Mouse (Mus musculus) embryonic facial prominence, embryonic 10.5 days (tissue): ENCODE data around the gene Vac14. TPM values are rescaled to one million over a fixed set of nuclear protein-coding genes. Genes with fewer than 3 reads are reported as not detected.

ENCODE experiments used
- DNase-seq: peaks from one replicate; pipeline ENCODE4 v3.0.0-alpha.2; 2017; ENCODE audit warnings: low spot score
- H3K27ac ChIP-seq: fragments of 300-500 bp; sonication (generic); replicated peaks from 2 replicates; pipeline ENCODE4 v1.5.1; 2016; ENCODE audit warnings: mild to moderate bottlenecking
- H3K27me3 ChIP-seq: fragments of 300-500 bp; sonication (generic); replicated peaks from 2 replicates; pipeline ENCODE4 v1.6.1; 2016; ENCODE audit warnings: low read depth, mild to moderate bottlenecking; ENCODE audit not compliant: poor library complexity, severe bottlenecking
- H3K36me3 ChIP-seq: fragments of 300-500 bp; sonication (generic); replicated peaks from 2 replicates; pipeline ENCODE4 v1.6.1; 2016; ENCODE audit warnings: mild to moderate bottlenecking, moderate library complexity
- H3K4me1 ChIP-seq: fragments of 300-500 bp; sonication (generic); 2 replicates; pipeline ENCODE4 v1.6.1; 2016
- H3K4me3 ChIP-seq: fragments of 300-500 bp; sonication (generic); 2 replicates; pipeline ENCODE4 v1.5.1; 2016; ENCODE audit warnings: mild to moderate bottlenecking, moderate library complexity
- H3K9me3 ChIP-seq: fragments of 300-500 bp; sonication (generic); 2 replicates; pipeline ENCODE4 v1.6.1; 2016; ENCODE audit warnings: mild to moderate bottlenecking
- WGBS: fragments of 180-500 bp; shearing (Covaris S2); methylation state at CpG from one replicate; pipeline ENCODE4 v1.1.7; 2016; 5-methylcytosine and 5-hydroxymethylcytosine counted together
- polyA plus RNA-seq: library from polyadenylated mRNA; unstranded; fragments of >200 nt; fragmentation: Nextera tagmentation; extraction: Ambion mirVana; gene quantifications from 2 replicates; pipeline ENCODE4 v1.2.1, GENCODE M21; 2016

The Vac14 gene
- polyA plus RNA-seq, 1 experiment from 2014 or later, result 26.2 TPM

GRCm38 (mm10) chr8:110725084-110725838 is 106.9 kb downstream of the Vac14 start:
- no peaks in the 10 kb centered on the region for H3K27me3 ChIP-seq
- peak overlapping the region; percentile 63 for H3K27ac ChIP-seq
- no peak for DNase-seq
- peaks cover 73% of the 10 kb centered on the region for H3K36me3 ChIP-seq
- H3K4me1 ChIP-seq, result peaks cover 64% of the 10 kb centered on the region
- H3K4me3 ChIP-seq, result peak overlapping the region; percentile 23; the same call in 1 of the 2 replicates
- H3K9me3 ChIP-seq, result no peaks in the 10 kb centered on the region
- 33% methylated on average over 7 of the region's 7 CpGs for WGBS

DNA sequence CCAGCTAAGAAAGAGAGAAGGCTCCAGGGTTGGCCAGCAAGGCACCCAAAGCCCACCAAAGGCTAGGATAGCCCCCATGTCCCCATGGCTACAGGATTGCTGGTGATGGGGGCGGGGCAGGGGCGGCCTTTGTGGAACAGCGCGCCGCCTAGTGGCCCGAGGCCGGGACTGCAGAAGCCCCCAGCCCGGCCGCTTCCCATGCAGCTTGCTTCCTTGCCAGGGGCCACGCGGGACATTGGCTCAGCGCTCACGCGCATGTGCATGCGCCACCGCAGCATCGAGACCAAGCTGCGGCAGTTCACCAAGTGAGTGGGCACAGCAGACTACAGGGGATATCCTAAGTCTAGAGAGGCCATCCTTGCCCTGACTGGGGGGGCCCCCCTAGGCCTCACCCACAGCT is 108.5 kb downstream of the Vac14 start:
- H3K27me3 ChIP-seq, result no peaks in the 10 kb centered on the region
- peaks cover 55% of the 10 kb centered on the region for H3K4me1 ChIP-seq
- WGBS, result 8% methylated on average over 18 of the region's 18 CpGs
- peak overlapping the region; percentile 20; the same call in 1 of the 2 replicates for H3K4me3 ChIP-seq
- H3K36me3 ChIP-seq, result peaks cover 89% of the 10 kb centered on the region
- peak; percentile 86 for DNase-seq
- no peaks in the 10 kb centered on the region for H3K9me3 ChIP-seq
- H3K27ac ChIP-seq, result peak overlapping the region; percentile 51

GRCm38 (mm10) chr8:110731346-110731859 is 113.0 kb downstream of the Vac14 start:
- peaks cover 9% of the 10 kb centered on the region for H3K4me1 ChIP-seq
- no peaks in the 10 kb centered on the region for H3K27me3 ChIP-seq
- H3K27ac ChIP-seq, result no peak overlapping the region
- WGBS, result 94% methylated on average over 8 of the region's 8 CpGs
- no peaks in the 10 kb centered on the region for H3K9me3 ChIP-seq
- H3K36me3 ChIP-seq, result peaks cover 100% of the 10 kb centered on the region
- DNase-seq, result no peak
- H3K4me3 ChIP-seq, result no peak overlapping the region

GRCm38 (mm10) chr8:110733036-110733435 is 114.7 kb downstream of the Vac14 start:
- no peaks in the 10 kb centered on the region for H3K27me3 ChIP-seq
- 94% methylated on average over 8 of the region's 8 CpGs for WGBS
- no peak for DNase-seq
- H3K36me3 ChIP-seq, result peaks cover 100% of the 10 kb centered on the region
- H3K4me3 ChIP-seq, result no peak overlapping the region
- no peaks in the 10 kb centered on the region for H3K4me1 ChIP-seq
- H3K9me3 ChIP-seq, result no peaks in the 10 kb centered on the region
- H3K27ac ChIP-seq, result no peak overlapping the region

- H3K36me3 ChIP-seq, result peaks cover 87% of the 10 kb centered on the region
- no peaks in the 10 kb centered on the region for H3K9me3 ChIP-seq
- no peak overlapping the region for H3K4me3 ChIP-seq
- no peak for DNase-seq
- H3K27me3 ChIP-seq, result no peaks in the 10 kb centered on the region
- WGBS, result 94% methylated on average over 35 of the region's 35 CpGs
- H3K27ac ChIP-seq, result no peak overlapping the region
- no peaks in the 10 kb centered on the region for H3K4me1 ChIP-seq
Observed at GRCm38 (mm10) chr8:110738591-110739195, 120.3 kb downstream of the Vac14 start.

DNA sequence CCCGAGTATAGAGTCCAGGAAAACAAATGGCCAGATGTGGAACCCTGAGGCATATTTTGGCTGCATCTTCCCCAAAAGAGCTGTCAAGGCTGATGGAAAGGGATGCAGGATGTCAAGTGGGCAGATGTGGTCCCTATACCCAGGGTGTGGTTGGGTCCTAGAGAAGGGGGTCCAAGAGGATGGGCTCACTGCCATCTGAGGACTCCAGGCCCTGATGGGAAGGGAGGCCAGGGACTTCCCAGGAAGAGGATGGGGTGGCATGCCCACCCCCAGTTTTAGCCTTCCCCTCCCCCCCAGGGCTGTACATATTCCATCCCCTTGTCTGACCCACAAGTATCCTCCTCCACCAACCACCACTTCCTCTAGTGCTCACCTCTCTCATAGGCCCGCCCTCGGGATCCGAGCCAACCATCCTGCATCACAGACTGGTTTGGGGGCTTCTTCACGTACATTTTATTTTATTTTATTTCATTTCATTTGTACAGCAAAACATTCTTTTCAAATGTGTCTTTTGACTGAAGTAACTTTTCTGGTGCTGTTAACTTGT is 122.3 kb downstream of the Vac14 start:
- no peaks in the 10 kb centered on the region for H3K9me3 ChIP-seq
- DNase-seq, result no peak
- H3K4me3 ChIP-seq, result no peak overlapping the region
- H3K4me1 ChIP-seq, result no peaks in the 10 kb centered on the region
- H3K27ac ChIP-seq, result no peak overlapping the region
- 88% methylated on average over 5 of the region's 5 CpGs for WGBS
- H3K36me3 ChIP-seq, result peaks cover 67% of the 10 kb centered on the region
- no peaks in the 10 kb centered on the region for H3K27me3 ChIP-seq

GRCm38 (mm10) chr8:110741816-110742451 is 123.5 kb downstream of the Vac14 start:
- no peak for DNase-seq
- 79% methylated on average over 15 of the region's 15 CpGs for WGBS

DNA sequence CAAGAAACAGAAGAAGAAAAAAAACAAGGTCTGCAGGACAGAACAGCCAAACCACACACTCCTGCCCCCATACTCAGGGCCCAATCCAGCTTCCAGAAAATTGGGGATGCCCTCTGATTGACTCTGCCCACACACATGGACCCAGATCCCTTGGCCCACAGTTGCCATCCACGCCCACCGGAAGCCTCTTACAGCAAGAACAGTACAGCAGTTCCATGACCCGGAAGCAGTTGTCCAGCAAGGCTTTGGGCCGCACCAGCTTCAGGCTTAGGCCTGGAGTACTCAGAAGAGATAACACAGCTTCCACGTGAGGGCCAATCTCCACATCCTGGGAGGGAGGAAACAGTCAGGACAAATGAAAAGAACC is 124.0 kb downstream of the Vac14 start:
- Histone ChIP-seq H3K4me3 (no peak overlapping the region), H3K9me3 (no peaks in the 10 kb centered on the region), H3K4me1 (peaks cover 7% of the 10 kb centered on the region; the same call in 1 of the 2 replicates), H3K36me3 (peaks cover 50% of the 10 kb centered on the region), H3K27ac (no peak overlapping the region), H3K27me3 (no peaks in the 10 kb centered on the region)
- 84% methylated on average over 5 of the region's 5 CpGs for WGBS
- no peak for DNase-seq

More at GRCm38 (mm10) chr8:110741816-110742451, 123.5 kb downstream of the Vac14 start:
- H3K4me3 ChIP-seq, result no peak overlapping the region
- H3K27ac ChIP-seq, result no peak overlapping the region
- H3K9me3 ChIP-seq, result no peaks in the 10 kb centered on the region
- peaks cover 6% of the 10 kb centered on the region; the same call in 1 of the 2 replicates for H3K4me1 ChIP-seq
- no peaks in the 10 kb centered on the region for H3K27me3 ChIP-seq
- H3K36me3 ChIP-seq, result peaks cover 55% of the 10 kb centered on the region

DNA sequence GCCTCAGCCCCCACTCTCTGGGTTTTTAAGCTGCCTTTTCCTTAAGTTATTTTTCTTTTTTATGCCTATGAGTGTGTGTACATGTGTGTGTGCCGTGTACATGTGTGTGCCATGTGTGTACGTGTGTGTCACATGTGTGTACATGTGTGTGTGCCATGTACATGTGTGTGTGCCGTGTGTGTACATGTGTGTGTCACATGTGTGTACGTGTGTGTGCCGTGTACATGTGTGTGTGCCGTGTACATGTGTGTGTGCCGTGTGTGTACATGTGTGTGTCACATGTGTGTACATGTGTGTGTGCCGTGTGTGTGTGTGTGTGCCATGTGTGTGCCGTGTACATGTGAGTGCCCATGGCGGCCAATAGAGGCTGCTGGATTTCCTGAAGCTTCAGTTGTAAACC is 126.8 kb downstream of the Vac14 start:
- H3K9me3 ChIP-seq, result no peaks in the 10 kb centered on the region
- H3K4me1 ChIP-seq, result peaks cover 7% of the 10 kb centered on the region; the same call in 1 of the 2 replicates
- peaks cover 23% of the 10 kb centered on the region for H3K36me3 ChIP-seq
- H3K4me3 ChIP-seq, result no peak overlapping the region
- no peak overlapping the region for H3K27ac ChIP-seq
- WGBS, result 91% methylated on average over 10 of the region's 10 CpGs
- DNase-seq, result no peak
- 0 out of 2 replicates have a peak, but pooled peaks cover 4% of the 10 kb centered on the region for H3K27me3 ChIP-seq

- WGBS, result 64% methylated on average over 9 of the region's 9 CpGs
- Histone ChIP-seq H3K27me3 (0 out of 2 replicates have a peak, but pooled peaks cover 4% of the 10 kb centered on the region), H3K27ac (no peak overlapping the region), H3K9me3 (no peaks in the 10 kb centered on the region), H3K36me3 (peaks cover 8% of the 10 kb centered on the region), H3K4me3 (no peak overlapping the region), H3K4me1 (peaks cover 7% of the 10 kb centered on the region; the same call in 1 of the 2 replicates)
- no peak for DNase-seq
Observed at GRCm38 (mm10) chr8:110746661-110747060, 128.3 kb downstream of the Vac14 start.

DNA sequence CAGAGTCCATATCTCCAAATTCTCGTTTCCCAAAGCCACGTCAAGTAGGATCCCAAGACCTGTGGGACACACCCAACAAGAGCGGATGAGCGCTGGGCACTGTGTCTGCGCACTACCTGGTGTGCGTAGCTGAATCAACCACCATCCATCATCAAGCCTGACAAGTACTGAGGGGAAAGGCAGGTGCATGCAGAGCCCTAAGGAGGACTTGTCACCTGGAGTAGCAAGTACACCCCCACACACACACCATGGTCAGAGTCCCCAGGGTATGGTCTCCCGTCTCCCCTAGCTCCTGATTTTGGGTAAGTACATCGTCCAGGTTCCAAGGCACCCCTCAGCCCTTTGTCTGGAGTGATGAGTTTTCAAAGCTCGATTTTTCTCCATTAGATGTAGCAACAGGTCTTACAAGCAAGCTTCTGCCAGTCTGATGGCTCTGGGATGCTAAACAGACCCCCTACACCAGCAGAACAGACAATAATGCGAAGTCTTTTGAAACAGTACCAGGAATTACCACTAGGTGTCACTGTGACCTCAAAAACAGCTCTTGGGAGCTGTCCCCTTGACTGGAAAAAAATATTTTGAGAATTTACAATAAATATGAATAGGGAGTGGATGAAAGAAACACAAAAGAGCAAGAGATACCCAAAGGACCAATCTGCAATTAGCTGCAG is 131.2 kb downstream of the Vac14 start:
- DNase-seq, result no peak
- Histone ChIP-seq H3K27me3 (0 out of 2 replicates have a peak, but pooled peaks cover 4% of the 10 kb centered on the region), H3K9me3 (no peaks in the 10 kb centered on the region), H3K27ac (no peak overlapping the region), H3K36me3 (no peaks in the 10 kb centered on the region), H3K4me1 (peaks cover 9% of the 10 kb centered on the region), H3K4me3 (no peak overlapping the region)
- WGBS, result 61% methylated on average over 10 of the region's 10 CpGs

DNA sequence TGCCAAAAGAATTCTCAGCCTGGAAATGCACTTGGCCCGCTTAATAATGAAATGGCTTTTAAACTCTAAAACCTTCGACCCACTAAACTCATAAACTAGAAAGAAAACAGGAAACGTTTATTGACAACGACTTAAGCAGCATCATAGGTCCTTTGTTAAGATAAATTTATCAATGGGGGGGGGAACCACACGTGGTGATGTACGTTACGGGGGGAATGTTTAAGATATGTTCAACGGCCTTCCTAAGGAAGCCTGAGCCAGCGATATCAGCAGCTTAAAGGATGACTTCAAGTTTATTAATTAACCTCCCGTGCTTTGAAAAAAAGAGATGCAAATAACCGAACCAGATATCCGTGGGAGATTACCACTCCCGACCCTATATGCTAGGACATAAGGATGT is 131.9 kb downstream of the Vac14 start:
- H3K27ac ChIP-seq, result no peak overlapping the region
- 0 out of 2 replicates have a peak, but pooled peaks cover 4% of the 10 kb centered on the region for H3K27me3 ChIP-seq
- peaks cover 16% of the 10 kb centered on the region for H3K4me1 ChIP-seq
- H3K9me3 ChIP-seq, result no peaks in the 10 kb centered on the region
- no peak overlapping the region for H3K4me3 ChIP-seq
- WGBS, result 52% methylated on average over 13 of the region's 13 CpGs
- no peaks in the 10 kb centered on the region for H3K36me3 ChIP-seq
- no peak for DNase-seq
